Mouse (Mus musculus): ENCODE measurements around the gene Prkaca.

GRCm38 (mm10) chr8:84038015-84038414 lies 65.2 kb downstream of the Prkaca start:
- TF ChIP-seq CTCF (IDR thresholded peaks at IDR 0.05; ENCODE audit: extremely low read depth, insufficient read depth, low read length) (no peak), POLR2A (IDR thresholded peaks at IDR 0.05; ENCODE audit: extremely low read depth, insufficient read depth, low read length) (no peak)
